Mouse (Mus musculus): Measurements from ENCODE around the gene Ccdc85b.

The Ccdc85b gene

DNA sequence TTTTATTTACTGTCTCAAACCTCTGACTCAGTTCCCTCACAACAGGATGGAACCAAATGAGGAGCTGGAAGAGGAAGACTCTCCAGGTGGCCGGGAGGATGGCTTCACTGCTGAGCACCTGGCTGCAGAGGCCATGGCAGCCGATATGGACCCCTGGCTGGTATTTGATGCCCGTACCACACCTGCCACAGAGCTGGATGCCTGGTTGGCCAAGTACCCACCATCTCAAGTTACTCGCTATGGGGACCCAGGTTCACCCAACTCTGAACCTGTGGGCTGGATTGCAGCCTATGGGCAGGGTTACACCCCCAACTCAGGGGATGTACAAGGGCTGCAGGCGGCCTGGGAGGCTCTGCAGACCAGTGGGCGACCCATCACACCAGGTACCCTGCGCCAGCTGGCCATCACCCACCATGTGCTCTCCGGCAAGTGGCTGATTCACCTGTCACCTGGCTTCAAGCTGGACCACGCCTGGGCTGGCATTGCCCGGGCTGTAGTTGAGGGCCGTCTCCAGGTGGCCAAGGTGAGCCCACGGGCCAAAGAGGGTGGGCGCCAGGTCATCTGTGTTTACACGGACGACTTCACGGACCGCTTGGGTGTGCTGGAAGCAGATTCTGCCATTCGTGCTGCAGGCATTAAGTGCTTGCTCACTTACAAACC, 31.7 kb downstream of the Ccdc85b start:
- no peak for DNase-seq (ENCODE audit: low read depth in 2 of 2, low spot score in 2 of 2)

DNA sequence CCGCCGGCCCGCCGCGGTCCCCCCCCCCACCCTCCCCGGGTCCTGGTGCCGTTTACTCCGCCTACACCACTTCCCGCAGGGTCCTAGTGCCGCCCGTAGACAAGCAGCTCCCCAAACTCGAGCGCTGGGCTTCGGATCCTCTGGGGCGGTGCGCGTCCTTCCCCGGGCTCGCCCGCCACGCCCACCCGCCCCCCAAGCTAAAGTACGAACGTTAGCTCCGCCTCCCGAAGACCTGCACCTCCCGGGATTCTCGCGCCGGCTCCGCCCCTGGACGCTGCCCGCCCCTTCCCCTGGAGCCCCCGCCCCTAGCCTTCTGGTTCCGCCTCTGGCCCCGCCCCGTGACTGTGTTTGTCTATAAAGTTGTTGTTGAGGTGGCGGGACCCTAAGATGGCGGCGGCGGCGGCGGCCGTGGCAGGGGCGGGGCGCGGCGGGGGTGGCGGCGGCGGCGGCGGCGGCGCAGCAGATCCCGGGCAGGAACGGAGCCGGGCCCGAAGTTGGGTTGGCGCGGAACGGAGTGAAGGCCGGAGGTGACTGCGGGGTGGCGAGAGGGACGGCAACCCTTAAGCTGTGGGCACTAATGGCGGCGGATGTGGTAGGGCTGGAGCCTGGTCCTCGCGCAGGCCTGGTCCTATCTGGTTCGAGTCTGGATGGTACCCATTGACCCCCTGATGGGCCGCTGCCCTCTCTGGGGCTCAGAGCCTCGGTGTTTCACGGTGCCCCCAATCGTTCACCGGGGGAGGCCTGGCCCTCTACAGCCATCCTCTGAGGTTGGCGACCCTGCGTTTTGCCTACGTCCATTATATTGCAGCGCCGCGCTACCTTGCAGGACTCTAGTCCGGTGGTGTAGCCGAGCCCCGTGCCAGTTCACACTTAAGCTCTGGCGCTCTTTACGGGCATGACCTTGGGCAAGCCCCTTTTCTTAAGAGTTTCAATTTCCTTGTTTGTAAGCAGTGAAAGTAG, 32.6 kb downstream of the Ccdc85b start, which contains the start of the genes Drap1 and AI837181:
Gene Drap1 (minus strand): TSS at position 198 of the 960 bp plus-strand sequence.
Gene AI837181 (plus strand): TSS at position 363 of the 960 bp plus-strand sequence.
- DNase-seq (ENCODE audit: low read depth in 2 of 2, low spot score in 2 of 2), result peak; percentile 90 to 92

DNA sequence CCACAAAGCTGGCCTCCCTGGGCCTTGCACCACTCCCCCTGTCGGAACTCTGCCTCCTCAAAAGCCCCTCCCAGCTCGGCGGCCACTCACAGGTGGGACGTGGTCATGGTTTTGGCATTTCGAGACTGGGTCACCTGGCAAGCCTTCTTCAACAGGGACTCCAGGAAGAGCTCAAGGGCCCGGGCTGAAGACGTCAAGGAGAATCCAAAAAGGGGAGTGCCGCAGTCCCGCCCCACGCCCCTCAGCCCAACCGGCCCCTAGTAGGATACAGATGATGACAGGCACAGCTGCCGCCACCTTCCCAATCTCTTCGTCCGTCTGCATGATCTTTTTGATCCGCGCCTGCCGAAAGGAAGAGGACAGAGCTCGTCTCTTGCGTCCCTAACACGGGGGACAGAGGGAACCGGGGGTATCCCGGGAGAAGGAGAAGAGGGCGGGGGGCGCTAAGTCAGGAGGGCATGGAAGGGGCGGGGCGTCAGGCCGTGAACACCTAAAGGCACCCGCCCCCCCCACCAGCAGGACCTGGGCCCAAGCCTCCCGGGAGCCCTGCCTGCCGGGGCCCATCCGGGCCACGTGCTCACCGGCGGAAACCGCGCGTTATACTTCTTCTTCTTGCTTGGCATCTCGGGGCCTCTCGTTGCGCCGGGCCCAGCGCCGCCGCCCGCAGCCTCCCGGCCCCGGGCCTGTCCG, 33.5 kb downstream of the Ccdc85b start:
- peak; percentile 49 to 51 for DNase-seq (ENCODE audit: low read depth in 2 of 2, low spot score in 2 of 2)

DNA sequence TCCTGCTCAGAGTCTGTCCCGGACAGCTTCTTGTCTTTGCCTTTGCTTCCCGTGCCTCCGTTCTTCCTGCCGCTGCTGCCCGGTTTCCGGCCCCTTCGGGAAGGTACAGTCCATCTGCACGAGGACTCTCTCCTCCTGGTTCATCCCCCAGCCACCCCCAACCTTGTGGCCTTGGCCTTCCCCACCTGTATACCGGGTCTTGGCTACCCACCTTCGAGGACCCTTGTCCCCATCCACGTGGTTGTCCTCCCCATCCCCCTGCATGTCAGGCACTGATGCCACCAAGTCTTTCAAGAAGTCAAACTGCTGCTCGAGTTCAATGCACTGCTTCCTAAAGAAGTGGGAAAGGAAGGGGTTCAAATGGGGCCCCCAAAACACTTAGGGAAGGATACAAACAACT, 34.1 kb downstream of the Ccdc85b start:
- DNase-seq (ENCODE audit: low read depth in 2 of 2, low spot score in 2 of 2), result no peak

DNA sequence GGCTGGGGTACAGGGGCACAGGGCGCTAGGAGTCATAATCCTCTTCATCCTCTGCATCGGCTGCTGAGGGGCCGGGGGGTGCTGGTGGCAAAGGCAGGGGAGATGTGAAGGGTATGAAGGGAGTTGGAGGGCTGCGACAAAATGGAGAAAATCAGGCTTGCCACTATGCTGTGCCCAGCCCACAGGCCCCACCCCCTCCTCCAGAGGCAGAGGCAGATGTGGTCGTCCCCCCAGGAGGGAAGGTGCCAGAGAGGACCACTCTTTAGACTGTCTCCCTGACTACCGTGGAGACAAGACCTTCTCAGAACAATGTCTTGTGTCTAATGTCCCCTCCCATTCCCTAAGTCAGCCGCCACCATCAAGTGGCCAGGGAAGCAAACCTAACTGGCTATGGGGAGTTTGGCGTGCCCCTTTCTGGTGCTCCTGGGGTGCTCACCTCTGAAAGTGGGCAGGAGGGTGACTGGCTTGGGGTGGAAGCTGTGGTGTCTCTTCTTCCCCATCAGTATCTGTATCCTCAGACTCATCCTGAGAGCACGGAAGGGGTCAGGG, 34.7 kb downstream of the Ccdc85b start:
- DNase-seq (ENCODE audit: low read depth in 2 of 2, low spot score in 2 of 2), result no peak

DNA sequence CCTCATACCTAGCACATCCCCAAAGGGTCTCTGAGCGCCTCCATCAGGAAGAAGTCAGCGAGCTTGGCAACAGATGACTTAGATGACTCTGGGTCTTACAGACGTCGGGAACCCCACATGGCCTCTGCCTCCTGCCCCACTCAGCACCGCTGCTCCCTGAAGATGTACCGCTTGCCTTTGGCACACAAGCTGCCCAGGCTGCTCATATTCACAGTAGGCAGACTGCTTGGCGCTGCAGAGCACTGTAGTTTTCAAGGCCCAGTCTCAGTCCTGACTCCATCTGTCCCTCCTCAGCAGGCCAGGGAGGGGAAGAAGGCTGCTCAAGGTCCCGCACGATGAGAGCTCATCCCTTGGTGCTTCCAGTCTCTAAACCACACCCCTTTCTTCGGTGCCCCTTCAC, 35.4 kb downstream of the Ccdc85b start:
- DNase-seq (ENCODE audit: low read depth in 2 of 2, low spot score in 2 of 2), result no peak

DNA sequence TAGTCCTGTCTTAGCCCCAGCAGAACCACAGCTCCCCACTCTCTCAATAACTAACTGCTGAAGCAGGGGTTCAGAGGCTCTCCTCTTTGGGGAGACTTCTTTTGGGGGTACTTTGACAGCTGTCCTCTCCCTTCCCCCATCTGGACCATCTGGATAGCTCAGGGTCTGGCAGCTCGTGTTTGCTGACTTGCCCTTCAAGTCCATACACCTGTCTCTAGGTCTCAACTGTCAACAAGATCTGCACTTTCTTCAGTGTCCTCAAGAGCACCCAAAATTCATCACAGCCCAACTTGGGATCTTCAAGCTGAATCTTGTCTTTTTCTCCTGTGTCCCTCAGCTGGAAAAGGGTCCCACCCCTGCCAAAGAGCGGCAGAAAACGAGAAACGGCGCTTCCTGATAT, 35.9 kb downstream of the Ccdc85b start:
- DNase-seq (ENCODE audit: low read depth in 2 of 2, low spot score in 2 of 2), result no peak

DNA sequence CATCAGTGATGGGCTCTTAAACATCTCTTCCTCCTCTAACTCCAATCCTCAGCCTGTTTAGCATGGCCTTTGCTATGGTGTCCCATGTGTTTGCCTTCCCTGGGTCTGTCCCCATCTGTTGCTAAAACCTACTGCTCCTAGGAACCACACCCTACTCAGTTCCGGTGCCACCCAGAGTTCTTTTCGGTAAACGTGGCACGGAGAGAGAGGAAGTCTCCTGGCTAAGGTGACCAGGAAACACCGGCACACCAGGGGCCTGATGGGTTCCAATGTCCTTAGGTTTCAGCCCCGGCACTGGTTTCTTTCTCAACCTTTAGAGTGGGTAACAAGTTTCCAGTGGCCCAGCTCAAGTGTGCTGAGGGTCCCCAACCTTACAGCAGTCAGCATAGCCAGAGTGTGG, 37.1 kb downstream of the Ccdc85b start:
- DNase-seq (ENCODE audit: low read depth in 2 of 2, low spot score in 2 of 2), result no peak

DNA sequence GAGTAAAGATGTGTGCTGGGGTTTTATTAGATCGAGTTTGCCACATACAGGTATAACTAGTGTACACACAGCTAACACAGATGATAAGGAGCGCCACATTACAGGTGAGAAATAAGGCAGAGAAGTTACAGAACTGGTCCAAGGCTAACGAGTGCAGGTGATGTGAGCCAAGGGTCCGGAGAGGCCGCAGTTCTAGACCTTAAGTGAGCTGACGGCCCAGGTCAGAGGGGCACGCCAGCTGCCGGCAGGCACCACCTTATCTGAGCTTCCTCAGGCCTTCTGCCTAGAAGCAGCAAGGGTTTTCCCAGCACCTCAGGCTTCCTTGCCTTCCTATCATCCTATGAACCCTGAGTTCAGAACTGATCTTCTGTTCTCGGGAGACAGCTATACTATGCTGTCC, 38.1 kb downstream of the Ccdc85b start:
- no peak for DNase-seq (ENCODE audit: low read depth in 2 of 2, low spot score in 2 of 2)

DNA sequence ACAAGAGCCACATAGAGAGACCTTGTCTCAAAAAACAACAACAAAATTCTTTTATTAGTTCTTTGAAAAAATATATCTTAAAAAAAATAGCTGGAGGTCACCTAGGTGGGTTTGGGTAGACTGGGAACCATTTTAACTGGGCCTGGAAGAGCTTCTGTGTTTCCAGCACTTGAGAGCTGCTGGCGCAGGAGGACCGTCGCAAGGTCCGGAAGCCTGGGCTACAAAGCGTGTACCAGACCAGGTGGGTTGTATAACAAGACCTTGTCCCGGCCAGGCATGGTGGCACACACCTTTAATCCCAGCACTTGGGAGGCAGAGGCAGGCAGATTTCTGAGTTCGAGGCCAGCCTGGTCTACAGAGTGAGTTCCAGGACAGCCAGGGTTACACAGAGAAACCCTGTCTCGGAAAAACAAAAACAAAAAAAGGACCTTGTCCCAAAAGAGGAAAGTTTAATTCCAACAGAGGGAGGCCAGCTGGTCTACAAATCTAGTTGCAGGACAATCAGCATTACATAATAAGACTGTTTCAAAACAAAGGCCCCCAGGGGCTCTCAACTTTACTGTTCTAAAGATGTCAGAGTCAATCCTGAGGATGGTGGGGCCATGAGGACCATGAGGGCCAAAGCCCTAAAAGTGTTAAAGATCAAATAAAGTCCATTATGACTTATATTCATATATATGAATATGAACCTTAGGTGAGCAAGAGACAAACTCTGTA, 38.8 kb downstream of the Ccdc85b start:
- DNase-seq (ENCODE audit: low read depth in 2 of 2, low spot score in 2 of 2), result no peak

DNA sequence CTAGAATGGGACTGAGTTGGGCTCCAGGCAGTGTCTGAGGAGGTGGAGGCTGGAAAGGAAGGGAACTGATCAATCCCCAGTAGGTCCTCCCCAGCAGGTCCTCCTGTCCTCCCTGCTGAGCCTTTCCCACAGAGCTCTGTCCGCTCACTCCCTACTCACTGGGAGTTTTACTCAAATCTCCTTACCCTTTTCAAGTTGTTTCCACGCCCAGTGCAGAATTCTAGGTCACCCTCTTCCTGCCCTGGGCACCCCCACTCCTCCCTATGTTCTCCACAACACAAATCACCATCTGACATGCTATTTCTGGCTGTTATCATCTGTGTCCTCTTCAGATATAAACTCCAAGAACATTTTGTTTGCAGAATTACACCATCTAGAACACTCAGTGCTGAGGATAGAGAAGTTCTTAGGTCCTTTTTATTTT, 43.1 kb downstream of the Ccdc85b start:
- DNase-seq (ENCODE audit: low read depth in 2 of 2, low spot score in 2 of 2), result no peak

DNA sequence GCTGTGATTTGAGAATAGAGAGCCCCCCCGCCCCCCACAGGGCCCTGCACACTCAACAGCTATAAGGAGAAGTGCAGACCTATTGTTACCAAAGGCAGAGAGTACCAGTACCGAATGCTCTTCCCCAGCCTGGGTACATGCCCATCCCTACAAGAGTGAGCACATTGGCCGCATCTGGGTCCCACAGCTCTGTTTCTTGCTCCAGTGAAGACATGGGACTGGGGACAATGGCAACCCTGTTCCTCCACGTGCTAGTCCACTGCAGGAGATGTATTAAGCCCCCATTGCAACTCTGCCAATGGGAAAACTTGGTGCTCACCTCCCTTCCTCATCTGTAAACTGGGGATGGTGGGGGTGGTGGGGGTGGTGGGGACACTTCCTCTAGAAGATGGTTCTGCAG, 43.9 kb downstream of the Ccdc85b start:
- DNase-seq (ENCODE audit: low read depth in 2 of 2, low spot score in 2 of 2), result no peak

DNA sequence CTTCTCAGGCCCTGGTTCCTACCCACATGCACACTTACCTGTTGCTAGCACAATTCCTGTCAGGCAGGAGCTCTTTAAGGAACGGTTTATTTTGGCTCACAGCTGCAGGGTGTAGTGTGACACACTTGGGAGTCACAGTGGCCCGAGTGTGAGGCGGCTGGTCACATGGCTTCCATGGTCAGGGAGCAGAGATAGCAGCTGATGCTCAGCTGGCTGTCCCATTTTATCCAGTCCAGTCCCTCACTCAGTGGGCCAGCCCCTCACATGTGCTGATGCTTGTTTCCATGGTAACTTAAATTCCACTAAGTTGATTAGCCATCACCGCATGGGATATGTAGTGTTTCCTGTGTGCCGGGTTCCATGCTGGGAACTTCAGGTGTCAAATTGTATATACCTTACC, 45.7 kb downstream of the Ccdc85b start:
- DNase-seq (ENCODE audit: low read depth in 2 of 2, low spot score in 2 of 2), result no peak

DNA sequence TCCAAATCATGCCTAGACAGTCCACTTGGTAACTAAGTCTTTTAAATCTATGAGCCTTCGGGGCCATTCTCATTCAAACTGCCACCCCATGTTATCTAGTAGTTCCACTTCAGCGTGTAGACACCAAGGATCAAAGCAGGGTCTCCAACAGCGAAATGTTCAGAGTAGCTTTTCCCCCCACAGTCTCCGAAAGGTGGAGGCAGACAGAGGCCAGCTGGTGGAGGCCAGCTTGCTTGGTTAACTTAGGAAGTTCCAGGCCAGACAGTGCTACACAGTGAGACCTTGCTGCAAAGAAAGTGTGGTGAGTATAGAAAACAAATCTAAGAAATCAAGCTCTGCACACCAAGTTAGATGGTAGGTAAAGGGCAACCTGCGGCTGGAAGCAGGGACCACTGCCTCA, 47.1 kb downstream of the Ccdc85b start:
- no peak for DNase-seq (ENCODE audit: low read depth in 2 of 2, low spot score in 2 of 2)

DNA sequence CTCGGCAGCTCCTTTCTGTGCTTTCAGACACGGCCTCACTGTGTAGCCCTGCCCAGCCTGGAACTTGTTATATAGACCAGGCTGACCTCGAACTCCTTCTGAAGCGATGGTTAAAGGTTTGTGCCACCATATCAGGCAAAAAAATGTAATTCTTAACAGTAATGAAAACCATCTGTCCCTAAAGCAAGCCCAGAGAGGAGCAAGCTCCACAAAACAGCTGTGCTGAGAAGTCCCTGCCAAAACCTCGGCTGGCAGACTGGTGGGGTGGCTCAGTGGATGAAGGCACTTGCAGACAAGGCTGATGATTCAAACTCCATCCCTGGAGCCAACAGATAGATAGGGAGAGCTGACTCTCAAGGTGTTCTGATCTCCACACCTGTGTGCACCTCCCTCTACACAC, 48.6 kb downstream of the Ccdc85b start:
- no peak for DNase-seq (ENCODE audit: low read depth in 2 of 2, low spot score in 2 of 2)

DNA sequence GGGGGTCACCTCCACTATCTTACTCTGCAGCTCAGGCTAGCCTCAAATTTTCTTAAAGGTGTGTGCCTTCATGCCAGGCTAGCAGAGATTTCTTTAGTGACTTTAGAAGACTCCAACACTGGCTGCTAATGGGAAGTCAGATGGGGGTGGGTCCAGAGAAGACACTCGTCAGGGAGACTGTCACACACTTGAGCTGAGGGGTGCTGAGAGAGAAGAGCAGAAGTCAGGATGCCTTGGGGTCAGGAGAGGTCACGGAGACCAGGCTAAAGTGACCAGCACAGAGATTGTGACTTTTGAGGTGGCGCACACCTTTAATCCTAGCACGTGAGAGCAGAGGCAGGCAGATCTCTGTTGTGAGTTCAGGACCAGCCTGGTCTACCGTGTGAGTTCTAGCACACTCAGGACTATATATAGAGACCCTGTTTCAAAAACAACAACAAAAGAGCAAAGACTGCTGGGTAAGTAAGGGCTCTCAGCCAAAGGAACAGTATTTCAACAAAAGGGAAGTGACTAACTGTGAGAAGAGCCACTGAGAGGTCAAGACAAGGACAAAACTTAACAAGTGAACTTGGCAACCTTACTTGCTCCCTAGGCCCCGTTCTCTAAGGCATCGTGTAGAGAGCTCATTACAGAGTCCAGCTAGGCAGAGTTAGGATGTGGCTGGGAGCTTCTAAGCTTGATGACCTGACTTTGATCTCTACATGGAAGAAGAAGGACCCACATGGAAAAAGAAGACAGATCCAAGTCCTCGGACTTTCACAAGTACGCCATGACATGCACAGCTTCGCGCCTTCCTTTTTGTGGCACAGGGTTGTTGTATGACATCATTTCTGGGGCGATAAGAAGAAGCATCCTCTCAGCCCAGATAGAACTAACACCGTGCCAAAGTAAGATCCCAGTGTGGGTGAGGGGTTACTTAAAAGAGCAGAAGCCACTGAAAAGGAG, 49.4 kb downstream of the Ccdc85b start:
- DNase-seq (ENCODE audit: low read depth in 2 of 2, low spot score in 2 of 2), result no peak

DNA sequence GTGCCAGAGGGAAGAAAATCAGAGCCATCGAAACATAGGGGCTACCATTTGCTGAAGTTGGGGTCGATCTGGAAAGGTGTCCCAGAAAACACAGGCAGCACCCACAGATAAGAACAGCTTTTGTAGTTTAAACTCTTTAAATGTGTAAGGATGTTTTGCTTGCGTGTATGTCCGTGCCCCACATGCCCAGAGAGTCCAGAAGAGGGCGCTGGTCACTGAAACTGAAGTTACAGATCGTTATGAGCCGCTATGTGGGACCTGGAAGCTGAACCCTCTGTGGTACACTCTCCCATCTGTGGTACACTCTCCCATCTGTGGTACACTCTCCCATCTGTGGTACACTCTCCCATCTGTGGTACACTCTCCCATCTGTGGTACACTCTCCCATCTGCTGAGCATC, 50.6 kb downstream of the Ccdc85b start:
- DNase-seq (ENCODE audit: low read depth in 2 of 2, low spot score in 2 of 2), result peak; percentile 52 to 67

DNA sequence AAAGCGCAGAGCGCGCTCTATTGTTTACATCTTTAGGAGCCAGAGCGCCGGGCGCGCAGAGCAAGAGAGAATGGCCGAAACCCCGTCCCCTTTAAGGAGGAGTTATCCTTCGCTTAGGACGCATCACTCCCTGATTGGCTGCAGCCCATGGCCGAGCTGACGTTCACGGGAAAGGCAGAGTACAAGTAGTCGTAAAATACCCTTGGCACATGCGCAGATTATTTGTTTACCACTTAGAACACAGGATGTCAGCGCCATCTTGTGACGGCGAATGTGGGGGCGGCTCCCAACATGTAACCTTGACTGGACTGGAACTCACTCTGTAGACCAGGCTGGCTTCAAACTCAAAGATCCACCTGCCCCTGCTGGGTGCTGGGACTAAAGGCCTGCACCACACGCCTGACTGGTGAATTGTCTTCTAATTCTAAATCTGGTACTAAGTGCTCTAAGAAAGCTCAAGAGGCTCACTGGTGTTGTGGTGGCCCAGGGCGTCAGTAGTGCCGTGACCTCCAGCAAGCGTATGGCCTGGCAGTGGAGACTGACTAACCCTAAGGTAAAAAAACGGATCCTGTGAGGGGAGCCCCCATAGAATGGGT, 51.1 kb downstream of the Ccdc85b start:
- DNase-seq (ENCODE audit: low read depth in 2 of 2, low spot score in 2 of 2), result peak; percentile 54 to 61

DNA sequence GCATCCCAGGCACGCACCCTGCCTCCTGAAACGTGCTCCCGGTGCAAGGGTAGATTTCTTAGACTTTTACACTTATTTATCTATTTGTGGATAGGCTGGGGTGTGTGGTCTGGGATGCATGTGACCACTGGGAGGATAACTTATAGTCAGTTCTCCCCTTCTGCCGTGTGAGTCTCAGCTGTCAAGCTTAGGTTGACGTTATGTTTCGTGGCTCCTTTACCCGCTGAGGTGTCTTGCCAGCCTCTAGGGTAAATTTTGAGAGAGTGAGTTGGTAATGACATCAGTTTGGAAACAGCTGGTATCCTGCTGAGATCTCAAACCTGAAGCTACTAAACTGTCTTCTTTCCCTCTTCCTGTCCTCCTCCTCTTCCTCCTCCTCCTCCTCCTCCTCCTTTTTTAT, 51.8 kb downstream of the Ccdc85b start:
- DNase-seq (ENCODE audit: low read depth in 2 of 2, low spot score in 2 of 2), result peak; percentile 30 to 49
